Mouse (Mus musculus): ENCODE results near the gene Klf8. TPM values are rescaled to one million over a fixed set of nuclear protein-coding genes. Genes with fewer than 3 reads are reported as not detected.

Gene Klf8
- polyA plus RNA-seq, 1 experiment from 2014 or later = 0.63 TPM

DNA sequence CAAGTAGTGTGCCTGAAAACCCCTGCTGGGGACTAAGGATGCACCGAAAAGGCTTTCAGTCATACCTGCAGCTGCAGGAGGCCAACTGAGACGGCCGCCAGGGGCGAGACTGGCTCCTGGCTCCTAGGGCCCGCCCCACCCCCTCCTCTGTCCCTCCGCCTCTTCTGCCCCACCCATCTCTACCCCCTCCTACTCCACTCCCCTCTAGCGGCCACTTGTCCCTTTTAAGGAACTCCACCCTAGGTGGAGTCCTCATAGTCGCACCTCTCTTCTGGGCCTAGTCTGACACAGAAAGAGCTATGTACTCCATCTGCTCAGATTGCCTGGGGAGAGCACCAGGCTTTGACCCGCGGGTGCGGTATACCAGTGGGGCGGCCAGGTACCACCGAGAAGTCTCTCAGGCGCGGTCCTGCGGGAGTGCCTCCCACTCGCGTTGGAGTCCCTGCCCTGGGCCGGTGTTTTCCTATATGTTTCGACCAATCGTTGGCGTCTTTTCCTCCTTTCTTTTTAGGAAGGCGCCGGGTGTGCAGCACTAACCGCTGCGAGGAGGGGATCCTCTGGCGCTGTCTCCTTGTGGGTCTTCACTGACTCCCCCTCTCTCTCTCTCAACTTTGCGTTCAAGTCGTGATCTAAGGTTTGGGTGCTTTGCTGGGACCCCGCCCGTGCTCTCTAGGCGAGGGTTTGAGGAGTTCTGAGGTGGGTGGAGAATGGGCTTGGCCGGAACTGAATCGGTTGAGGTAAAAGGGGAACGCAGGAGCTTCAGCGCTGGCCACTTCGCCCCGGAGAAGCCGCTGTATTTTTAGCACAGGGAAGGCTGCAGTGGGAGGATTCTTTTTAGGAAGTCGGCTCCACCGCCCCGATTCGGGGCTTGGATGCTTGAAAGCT lies 122.3 kb downstream of the Klf8 start:
- DNase-seq (ENCODE audit: low spot score) = peak; percentile 53
- peak overlapping the region; percentile 43 for H3K9ac ChIP-seq (ENCODE audit: low read length)
- peak; percentile 80 for ATAC-seq (ENCODE audit: low FRiP score, low TSS enrichment)
- TF ChIP-seq EP300 (optimal IDR thresholded peaks at IDR 0.05) = no peak
- peak; percentile 57 for TF ChIP-seq CTCF (IDR thresholded peaks at IDR 0.05; ENCODE audit: low read depth)
- no peaks in the 10 kb centered on the region for H3K27me3 ChIP-seq (ENCODE audit: control insufficient read depth, insufficient read depth, low read length)
- H3K36me3 ChIP-seq (ENCODE audit: control insufficient read depth, insufficient read depth, low read length) = no peaks in the 10 kb centered on the region
- 0 out of 2 replicates have a peak overlapping the region, but pooled peaks have one; percentile 24 for H3K27ac ChIP-seq (replicated peaks)
- WGBS = 19% methylated on average over 43 of the region's 43 CpGs
- H3K4me1 ChIP-seq (replicated peaks; ENCODE audit: control insufficient read depth, insufficient read depth) = no peaks in the 10 kb centered on the region
- peak overlapping the region; percentile 46 for H3K4me3 ChIP-seq (ENCODE audit: low read depth, low read length)
- no peaks in the 10 kb centered on the region for H3K9me3 ChIP-seq (ENCODE audit: control insufficient read depth, low read length)
- H3K4me2 ChIP-seq (replicated peaks; ENCODE audit: low read depth) = peak overlapping the region; percentile 63

DNA sequence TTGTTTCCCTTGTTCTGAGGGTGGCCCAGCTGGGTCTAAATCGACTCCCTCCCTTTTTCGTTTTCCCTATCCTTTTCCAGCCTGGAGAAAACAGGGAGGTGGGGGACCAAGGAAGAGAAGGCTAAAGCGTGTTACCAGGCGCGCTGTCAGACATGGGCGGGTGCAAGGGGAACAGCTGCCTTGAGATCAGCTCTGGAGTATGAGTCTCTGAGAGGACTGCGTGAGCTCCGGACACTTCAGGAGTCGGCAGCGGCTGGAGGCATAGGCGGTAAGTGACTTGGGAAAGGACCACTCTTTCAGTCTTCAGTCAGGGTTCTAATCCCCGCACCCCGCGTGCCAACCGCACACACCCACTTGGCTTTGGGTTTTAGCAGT lies 122.9 kb downstream of the Klf8 start:
- peak; percentile 17 for DNase-seq (ENCODE audit: low spot score)
- Histone ChIP-seq H3K4me2 (replicated peaks; ENCODE audit: low read depth) (peak overlapping the region; percentile 63), H3K27ac (replicated peaks) (no peak overlapping the region)

DNA sequence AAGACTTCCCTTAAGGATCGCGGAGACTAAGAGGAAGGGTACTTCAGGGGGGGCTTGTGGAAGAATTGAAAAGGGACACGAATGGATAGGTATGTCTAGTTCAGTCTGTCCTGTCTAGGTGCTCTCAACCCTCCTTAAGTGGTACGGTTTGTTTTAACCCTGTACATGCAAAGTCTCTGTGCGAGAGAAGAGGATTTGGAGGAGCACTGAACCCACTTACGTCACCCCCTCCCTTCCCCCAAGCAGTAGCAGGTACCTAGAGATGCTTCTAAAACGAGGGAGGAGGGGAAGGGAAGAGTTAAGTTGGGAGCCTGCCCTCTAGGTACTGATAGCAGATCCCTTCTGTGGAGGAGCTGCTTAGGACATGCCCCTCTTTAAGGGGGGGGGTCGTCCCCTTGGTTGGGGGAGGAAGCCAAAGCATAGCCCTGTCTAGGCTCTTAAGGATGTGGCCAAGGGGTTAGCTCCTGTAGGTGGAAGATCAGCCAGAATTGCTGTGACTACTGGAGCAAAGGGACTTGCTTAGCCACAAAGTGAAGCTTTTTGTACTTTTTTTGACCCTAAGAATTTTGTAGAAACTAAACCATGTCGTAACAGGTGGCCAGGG lies 123.5 kb downstream of the Klf8 start:
- Histone ChIP-seq H3K27ac (replicated peaks) (no peak overlapping the region), H3K4me2 (replicated peaks; ENCODE audit: low read depth) (peak overlapping the region; percentile 63), H3K4me3 (ENCODE audit: low read depth, low read length) (peak overlapping the region; percentile 46; the same call in 1 of the 2 replicates), H3K27me3 (ENCODE audit: control insufficient read depth, insufficient read depth, low read length) (no peaks in the 10 kb centered on the region), H3K36me3 (ENCODE audit: control insufficient read depth, insufficient read depth, low read length) (no peaks in the 10 kb centered on the region), H3K9ac (ENCODE audit: low read length) (no peak overlapping the region), H3K4me1 (replicated peaks; ENCODE audit: control insufficient read depth, insufficient read depth) (no peaks in the 10 kb centered on the region), H3K9me3 (ENCODE audit: control insufficient read depth, low read length) (no peaks in the 10 kb centered on the region)
- no peak for ATAC-seq (ENCODE audit: low FRiP score, low TSS enrichment)
- no peak for DNase-seq (ENCODE audit: low spot score)
- WGBS = 31% methylated on average over 9 of the region's 9 CpGs
- TF ChIP-seq CTCF (IDR thresholded peaks at IDR 0.05; ENCODE audit: low read depth) = no peak
- no peak for TF ChIP-seq EP300 (optimal IDR thresholded peaks at IDR 0.05)

More for the DNA sequence above, 122.9 kb downstream of the Klf8 start:
- no peaks in the 10 kb centered on the region for H3K36me3 ChIP-seq (ENCODE audit: control insufficient read depth, insufficient read depth, low read length)
- no peaks in the 10 kb centered on the region for H3K27me3 ChIP-seq (ENCODE audit: control insufficient read depth, insufficient read depth, low read length)
- H3K4me1 ChIP-seq (replicated peaks; ENCODE audit: control insufficient read depth, insufficient read depth) = no peaks in the 10 kb centered on the region
- H3K9me3 ChIP-seq (ENCODE audit: control insufficient read depth, low read length) = no peaks in the 10 kb centered on the region
- TF ChIP-seq EP300 (optimal IDR thresholded peaks at IDR 0.05) = no peak
- no peak for TF ChIP-seq CTCF (IDR thresholded peaks at IDR 0.05; ENCODE audit: low read depth)
- 0 out of 2 replicates have a peak, but pooled peaks have one; percentile 32 for ATAC-seq (ENCODE audit: low FRiP score, low TSS enrichment)
- peak overlapping the region; percentile 46 for H3K4me3 ChIP-seq (ENCODE audit: low read depth, low read length)
- peak overlapping the region; percentile 43; the same call in 1 of the 2 replicates for H3K9ac ChIP-seq (ENCODE audit: low read length)
- 18% methylated on average over 15 of the region's 15 CpGs for WGBS

DNA sequence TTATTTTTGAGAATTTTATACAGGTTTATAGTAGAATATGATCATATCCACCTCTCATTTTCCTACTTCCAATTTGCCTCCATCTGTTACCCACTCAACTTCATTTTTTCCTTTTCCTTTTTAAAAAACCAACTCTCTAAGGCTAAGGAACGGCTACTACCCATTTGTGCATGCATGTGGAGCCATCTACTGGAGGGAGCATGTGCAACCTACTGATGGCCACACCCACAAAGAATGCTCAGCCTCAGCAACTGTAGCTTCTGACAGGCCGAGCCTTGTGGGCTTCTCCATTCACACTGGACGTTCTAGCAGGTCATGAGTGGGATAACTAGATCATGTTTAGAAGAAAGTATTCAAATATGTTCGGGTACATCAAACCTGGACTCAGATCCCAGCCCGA lies 129.5 kb downstream of the Klf8 start:
- no peak overlapping the region for H3K27ac ChIP-seq (replicated peaks)
- no peak overlapping the region for H3K4me3 ChIP-seq (ENCODE audit: low read depth, low read length)
- 29% methylated on average over 5 of the region's 5 CpGs for WGBS
- no peaks in the 10 kb centered on the region for H3K4me1 ChIP-seq (replicated peaks; ENCODE audit: control insufficient read depth, insufficient read depth)
- ATAC-seq (ENCODE audit: low FRiP score, low TSS enrichment) (0 out of 2 replicates have a peak, but pooled peaks have one; percentile 54), DNase-seq (ENCODE audit: low spot score) (peak; percentile 44)
- no peaks in the 10 kb centered on the region for H3K36me3 ChIP-seq (ENCODE audit: control insufficient read depth, insufficient read depth, low read length)
- H3K27me3 ChIP-seq (ENCODE audit: control insufficient read depth, insufficient read depth, low read length) = no peaks in the 10 kb centered on the region
- TF ChIP-seq CTCF (IDR thresholded peaks at IDR 0.05; ENCODE audit: low read depth) = peak; percentile 81
- no peak for TF ChIP-seq EP300 (optimal IDR thresholded peaks at IDR 0.05)
- no peaks in the 10 kb centered on the region for H3K9me3 ChIP-seq (ENCODE audit: control insufficient read depth, low read length)
- no peak overlapping the region for H3K4me2 ChIP-seq (replicated peaks; ENCODE audit: low read depth)
- H3K9ac ChIP-seq (ENCODE audit: low read length) = no peak overlapping the region

DNA sequence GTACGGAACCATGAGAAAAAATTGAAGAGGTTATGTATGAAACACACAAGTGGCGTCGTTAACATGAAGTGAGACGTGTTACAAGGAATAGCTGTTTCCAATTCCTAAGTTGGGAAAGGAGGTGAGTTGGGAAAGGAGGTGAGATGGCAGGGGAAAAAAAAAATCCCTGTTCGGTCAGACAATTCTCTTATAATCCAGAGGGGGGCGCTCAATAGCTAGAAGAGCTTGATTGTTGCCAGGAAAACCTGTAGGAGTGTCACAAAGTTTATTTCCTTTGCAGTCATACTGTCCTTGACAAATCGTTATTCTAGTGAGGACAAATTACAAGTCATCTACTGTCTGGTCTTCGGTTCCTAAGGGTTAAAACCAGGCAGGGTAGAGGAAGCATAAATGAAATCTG lies 132.5 kb downstream of the Klf8 start:
- Histone ChIP-seq H3K4me3 (ENCODE audit: low read depth, low read length) (no peak overlapping the region), H3K4me2 (replicated peaks; ENCODE audit: low read depth) (no peak overlapping the region), H3K36me3 (ENCODE audit: control insufficient read depth, insufficient read depth, low read length) (no peaks in the 10 kb centered on the region), H3K27ac (replicated peaks) (no peak overlapping the region), H3K4me1 (replicated peaks; ENCODE audit: control insufficient read depth, insufficient read depth) (no peaks in the 10 kb centered on the region), H3K9ac (ENCODE audit: low read length) (no peak overlapping the region), H3K27me3 (ENCODE audit: control insufficient read depth, insufficient read depth, low read length) (no peaks in the 10 kb centered on the region), H3K9me3 (ENCODE audit: control insufficient read depth, low read length) (no peaks in the 10 kb centered on the region)
- DNase-seq (ENCODE audit: low spot score) = no peak
- TF ChIP-seq CTCF (IDR thresholded peaks at IDR 0.05; ENCODE audit: low read depth) (peak; percentile 62), EP300 (optimal IDR thresholded peaks at IDR 0.05) (no peak)
- no peak for ATAC-seq (ENCODE audit: low FRiP score, low TSS enrichment)
- WGBS = 31% methylated on average over 8 of the region's 8 CpGs

DNA sequence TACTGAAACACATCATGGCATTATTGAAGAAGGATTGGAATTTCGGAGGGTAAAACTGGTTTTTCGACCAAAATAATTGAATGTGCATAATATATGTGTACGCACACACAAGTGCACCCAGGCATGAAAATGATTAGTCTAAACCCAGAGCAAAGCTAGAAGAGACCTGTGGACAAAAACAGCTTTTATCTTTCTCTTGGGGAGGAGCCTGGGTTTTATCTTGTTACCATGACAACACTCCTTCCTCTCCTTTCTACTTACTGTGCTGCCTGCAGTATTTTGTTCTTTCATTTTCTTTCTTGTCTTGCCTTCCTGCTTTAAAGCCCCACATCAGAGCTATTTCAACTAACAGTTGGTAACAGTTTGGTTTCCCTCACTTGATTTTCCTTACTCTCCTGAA lies 137.8 kb downstream of the Klf8 start:
- Histone ChIP-seq H3K36me3 (ENCODE audit: control insufficient read depth, insufficient read depth, low read length) (no peaks in the 10 kb centered on the region), H3K4me1 (replicated peaks; ENCODE audit: control insufficient read depth, insufficient read depth) (no peaks in the 10 kb centered on the region), H3K9me3 (ENCODE audit: control insufficient read depth, low read length) (no peaks in the 10 kb centered on the region), H3K4me3 (ENCODE audit: low read depth, low read length) (no peak overlapping the region), H3K27me3 (ENCODE audit: control insufficient read depth, insufficient read depth, low read length) (no peaks in the 10 kb centered on the region), H3K9ac (ENCODE audit: low read length) (no peak overlapping the region), H3K4me2 (replicated peaks; ENCODE audit: low read depth) (no peak overlapping the region), H3K27ac (replicated peaks) (no peak overlapping the region)
- WGBS = 59% methylated on average over 3 of the region's 3 CpGs
- ATAC-seq (ENCODE audit: low FRiP score, low TSS enrichment) = no peak
- TF ChIP-seq CTCF (IDR thresholded peaks at IDR 0.05; ENCODE audit: low read depth) (no peak), EP300 (optimal IDR thresholded peaks at IDR 0.05) (no peak)
- DNase-seq (ENCODE audit: low spot score) = no peak
